Mouse (Mus musculus) kidney, postnatal 0 days (tissue): ENCODE results near the gene Arhgef33. TPM values are rescaled to one million over a fixed set of nuclear protein-coding genes. Genes with fewer than 3 reads are reported as not detected.

Experiments used
- ATAC-seq: fragments of 200-750 bp; cut with Nextera tagmentation; replicated peaks from 2 replicates; pipeline ENCODE4 v1.8.0; 2017; ENCODE audit warnings: low read depth, moderate number of reproducible peaks, moderate TSS enrichment, moderate library complexity; ENCODE audit not compliant: low FRiP score
- DNase-seq: peaks from one replicate; pipeline ENCODE4 v3.0.0-alpha.2; 2016; ENCODE audit warnings: low spot score
- H3K27ac ChIP-seq: fragments of 300-500 bp; sonication (generic); 2 replicates; pipeline ENCODE4 v1.5.1; 2014; ENCODE audit warnings: mild to moderate bottlenecking
- H3K27me3 ChIP-seq: fragments of 300-500 bp; sonication (generic); 2 replicates; pipeline ENCODE4 v1.6.1; 2014; ENCODE audit warnings: low read length, mixed read lengths; ENCODE audit not compliant: insufficient read depth
- H3K36me3 ChIP-seq: fragments of 300-500 bp; sonication (generic); 2 replicates; pipeline ENCODE4 v1.6.1; 2014; ENCODE audit warnings: low read length, mixed read lengths; ENCODE audit not compliant: insufficient read depth
- H3K4me1 ChIP-seq: fragments of 300-500 bp; sonication (generic); replicated peaks from 2 replicates; pipeline ENCODE4 v1.6.1; 2014; ENCODE audit warnings: antibody characterized with exemption, low read length, mixed read lengths; ENCODE audit not compliant: insufficient read depth
- H3K4me2 ChIP-seq: fragments of 300-500 bp; sonication (generic); 2 replicates; pipeline ENCODE4 v1.6.1; 2014; ENCODE audit warnings: mild to moderate bottlenecking, low read length, moderate library complexity, mixed read lengths
- H3K4me3 ChIP-seq: fragments of 300-500 bp; sonication (generic); replicated peaks from 2 replicates; pipeline ENCODE4 v1.5.1; 2014; ENCODE audit warnings: low read depth, low read length
- H3K9ac ChIP-seq: fragments of 300-500 bp; sonication (generic); 2 replicates; pipeline ENCODE4 v1.6.1; 2014; ENCODE audit warnings: low read depth, low read length
- H3K9me3 ChIP-seq: fragments of 300-500 bp; sonication (generic); replicated peaks from 2 replicates; pipeline ENCODE4 v1.6.1; 2016; ENCODE audit warnings: low read length, inconsistent platforms, mixed read lengths
- CTCF ChIP-seq: IDR thresholded peaks from 2 replicates; pipeline ENCODE4 v1.5.1; 2016; ENCODE audit warnings: antibody characterized with exemption, low read depth, mild to moderate bottlenecking, moderate library complexity
- WGBS: fragments of 180-500 bp; shearing (Covaris S2); extraction: QIAGEN DNeasy Blood & Tissue Kit; methylation state at CpG from one replicate; pipeline ENCODE4 v1.1.7; 2014; 5-methylcytosine and 5-hydroxymethylcytosine counted together
- polyA plus RNA-seq: library from polyadenylated mRNA; unstranded; fragments of >200 nt; fragmentation: Nextera tagmentation; extraction: Ambion mirVana; gene quantifications from 2 replicates; pipeline ENCODE4 v1.2.1, GENCODE M21; 2015

The Arhgef33 gene
- polyA plus RNA-seq, 1 experiment from 2014 or later = 2.3 TPM

- no peak for TF ChIP-seq CTCF
- ATAC-seq = no peak
- no peak overlapping the region for H3K9ac ChIP-seq
- no peaks in the 10 kb centered on the region for H3K27me3 ChIP-seq
- H3K4me1 ChIP-seq = peaks cover 4% of the 10 kb centered on the region; the same call in 1 of the 2 replicates
- no peak overlapping the region for H3K27ac ChIP-seq
- H3K4me3 ChIP-seq = no peak overlapping the region
- WGBS = 79% methylated on average over 6 of the region's 6 CpGs
- H3K4me2 ChIP-seq = no peak overlapping the region
- H3K9me3 ChIP-seq = no peaks in the 10 kb centered on the region
- no peaks in the 10 kb centered on the region for H3K36me3 ChIP-seq
- DNase-seq = no peak
Observed at GRCm38 (mm10) chr17:80288012-80288411, 19.2 kb upstream of the Arhgef33 start.

DNA sequence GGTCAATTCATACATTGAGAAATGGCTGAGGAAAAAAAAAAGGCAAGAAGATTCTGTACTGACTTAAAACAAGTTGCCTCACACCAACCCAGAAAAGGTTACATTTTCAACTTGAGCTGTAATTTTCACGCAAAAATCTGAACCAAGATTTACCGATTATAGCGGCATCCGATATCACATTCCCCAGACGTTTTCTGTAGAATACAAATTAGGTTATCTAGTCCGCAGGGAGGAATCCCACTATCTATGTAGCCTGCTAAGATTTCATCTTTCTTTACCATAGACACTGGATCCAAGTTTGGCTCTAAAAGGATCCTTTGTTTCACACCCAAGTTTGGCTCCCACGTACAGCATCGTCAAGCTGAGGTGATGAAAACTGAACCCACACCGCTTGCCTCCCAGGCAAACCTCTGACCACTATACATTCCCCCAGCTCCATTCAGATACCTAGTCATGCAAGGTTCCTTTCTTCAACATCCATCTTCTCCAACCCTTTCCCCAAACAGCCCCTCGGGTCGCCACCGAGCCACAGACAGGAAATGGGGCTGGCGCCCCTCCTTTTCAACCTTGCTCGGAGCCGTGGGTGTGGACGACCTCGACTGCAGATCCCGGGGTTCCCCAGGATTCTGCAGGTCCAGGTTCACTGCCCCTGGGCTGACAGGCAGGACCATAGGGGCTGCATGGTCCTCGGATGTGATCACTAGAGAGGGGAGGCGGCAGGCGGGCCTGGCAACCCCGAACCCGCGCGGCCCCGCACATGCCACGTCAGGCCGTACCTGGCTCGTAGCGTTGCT lies 17.7 kb upstream of the Arhgef33 start:
- peak overlapping the region; percentile 87 for H3K9ac ChIP-seq
- no peaks in the 10 kb centered on the region for H3K36me3 ChIP-seq
- H3K4me3 ChIP-seq = peak overlapping the region; percentile 91
- peaks cover 4% of the 10 kb centered on the region; the same call in 1 of the 2 replicates for H3K4me1 ChIP-seq
- H3K4me2 ChIP-seq = peak overlapping the region; percentile 86
- ATAC-seq (no peak), DNase-seq (peak; percentile 31)
- peak overlapping the region; percentile 79 for H3K27ac ChIP-seq
- no peaks in the 10 kb centered on the region for H3K9me3 ChIP-seq
- under 1% methylated on average over 30 of the region's 30 CpGs for WGBS
- no peak for TF ChIP-seq CTCF
- no peaks in the 10 kb centered on the region for H3K27me3 ChIP-seq

GRCm38 (mm10) chr17:80290074-80290657 lies 17.0 kb upstream of the Arhgef33 start, which contains the start of the genes Morn2 and Dhx57:
Gene Morn2 (plus strand): TSS chr17:80290203.
Gene Dhx57 (minus strand): TSS chr17:80290476.
- TF ChIP-seq CTCF = no peak
- H3K27me3 ChIP-seq = no peaks in the 10 kb centered on the region
- ATAC-seq (peak; percentile 100), DNase-seq (peak; percentile 97)
- peak within 1 kb of the TSS; percentile 86 for H3K4me2 ChIP-seq
- no peaks in the 10 kb centered on the region for H3K9me3 ChIP-seq
- WGBS = under 1% methylated on average over 35 of the region's 35 CpGs
- H3K4me1 ChIP-seq = peaks cover 4% of the 10 kb centered on the region; the same call in 1 of the 2 replicates
- no peaks in the 10 kb centered on the region for H3K36me3 ChIP-seq
- H3K9ac ChIP-seq = peak within 1 kb of the TSS; percentile 87
- peak within 1 kb of the TSS; percentile 91 for H3K4me3 ChIP-seq
- H3K27ac ChIP-seq = peak within 1 kb of the TSS; percentile 79

- Histone ChIP-seq H3K27me3 (no peaks in the 10 kb centered on the region), H3K9me3 (no peaks in the 10 kb centered on the region), H3K27ac (no peak overlapping the region), H3K4me2 (no peak overlapping the region), H3K4me1 (peaks cover 4% of the 10 kb centered on the region; the same call in 1 of the 2 replicates), H3K36me3 (no peaks in the 10 kb centered on the region), H3K4me3 (no peak overlapping the region), H3K9ac (no peak overlapping the region)
- ATAC-seq (no peak), DNase-seq (peak; percentile 90)
- TF ChIP-seq CTCF = peak; percentile 85
- WGBS = 22% methylated on average over 2 of the region's 2 CpGs
Observed at GRCm38 (mm10) chr17:80291148-80291547, 16.1 kb upstream of the Arhgef33 start.

- DNase-seq (no peak), ATAC-seq (no peak)
- no peak for TF ChIP-seq CTCF
- H3K4me3 ChIP-seq = no peak overlapping the region
- 89% methylated on average over 5 of the region's 5 CpGs for WGBS
- no peaks in the 10 kb centered on the region for H3K9me3 ChIP-seq
- H3K4me1 ChIP-seq = no peaks in the 10 kb centered on the region
- no peak overlapping the region for H3K9ac ChIP-seq
- H3K36me3 ChIP-seq = no peaks in the 10 kb centered on the region
- no peak overlapping the region for H3K27ac ChIP-seq
- H3K4me2 ChIP-seq = no peak overlapping the region
- no peaks in the 10 kb centered on the region for H3K27me3 ChIP-seq
Observed at GRCm38 (mm10) chr17:80295258-80295657, 11.9 kb upstream of the Arhgef33 start.

DNA sequence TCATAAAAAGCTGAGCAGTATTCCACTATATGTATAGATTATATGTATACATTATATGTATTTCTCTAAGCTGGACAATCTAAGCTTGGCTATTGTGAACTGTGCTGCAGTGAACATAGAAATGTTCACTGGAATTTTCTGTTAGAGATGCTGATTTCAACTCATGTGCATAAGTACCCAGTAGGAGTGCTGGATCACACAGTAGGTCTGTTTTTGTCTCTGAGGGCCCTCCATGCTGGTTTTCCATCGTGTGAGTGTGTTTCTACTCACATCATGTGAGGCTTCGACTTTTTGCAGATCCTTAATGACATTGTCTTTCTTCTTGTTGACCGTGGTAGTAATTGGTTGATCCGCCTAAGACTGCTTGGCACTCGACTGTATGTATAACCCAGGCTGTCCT lies 8.4 kb upstream of the Arhgef33 start:
- Histone ChIP-seq H3K9ac (no peak overlapping the region), H3K36me3 (no peaks in the 10 kb centered on the region), H3K27ac (no peak overlapping the region), H3K4me3 (no peak overlapping the region), H3K9me3 (no peaks in the 10 kb centered on the region), H3K27me3 (no peaks in the 10 kb centered on the region), H3K4me1 (no peaks in the 10 kb centered on the region), H3K4me2 (no peak overlapping the region)
- ATAC-seq (no peak), DNase-seq (no peak)
- WGBS = 92% methylated on average over 5 of the region's 5 CpGs
- no peak for TF ChIP-seq CTCF
